Mouse (Mus musculus) ES-E14 (cell line): ENCODE measurements at regions not wholly inside any gene's neighbourhood (a gene's known extent, or its start where the extent isn't known, plus 50 kb on each side); places are given as distances from the start of the nearest gene placed in this dataset.

Experiments used
- DNase-seq: peaks from one replicate; pipeline ENCODE4 v3.0.0-alpha.2; 2013; ENCODE audit warnings: low read depth, low spot score
- H3K27ac ChIP-seq: 2 replicates; pipeline ENCODE4 v1.5.1; 2012; ENCODE audit warnings: low read depth, mild to moderate bottlenecking, low read length, moderate library complexity, mixed read lengths; ENCODE audit not compliant: poor library complexity, insufficient read depth, severe bottlenecking
- H3K36me3 ChIP-seq: 2 replicates; pipeline ENCODE4 v1.6.1; 2012; ENCODE audit warnings: mild to moderate bottlenecking, low read length, moderate library complexity, mixed read lengths; ENCODE audit not compliant: control insufficient read depth, poor library complexity, insufficient read depth, severe bottlenecking
- H3K4me1 ChIP-seq, 2 experiments: fragments of 150-350 bp in 1 of 2; sonication (generic) in 1 of 2; 2 replicates each; pipeline ENCODE4 v1.6.1; 2012; ENCODE audit warnings: low read length in 2 of 2, mild to moderate bottlenecking in 1 of 2, mixed read lengths in 1 of 2; ENCODE audit not compliant: control insufficient read depth in 2 of 2, insufficient read depth in 2 of 2, poor library complexity in 1 of 2
- H3K4me3 ChIP-seq, 2 experiments: fragments of 150-350 bp in 1 of 2; sonication (generic) in 1 of 2; 2 replicates each; pipeline ENCODE4 v1.5.1; 2012; ENCODE audit warnings: low read length in 2 of 2, low read depth in 1 of 2, mild to moderate bottlenecking in 1 of 2, mixed read lengths in 1 of 2; ENCODE audit not compliant: insufficient read depth in 1 of 2, poor library complexity in 1 of 2, severe bottlenecking in 1 of 2
- H3K9ac ChIP-seq: 2 replicates; pipeline ENCODE4 v1.6.1; 2012; ENCODE audit warnings: low read depth, mild to moderate bottlenecking, low read length, mixed read lengths; ENCODE audit not compliant: poor library complexity, insufficient read depth, severe bottlenecking
- H3K9me3 ChIP-seq: fragments of 150-350 bp; sonication (generic); 2 replicates; pipeline ENCODE4 v1.6.1; 2012; ENCODE audit warnings: low read depth, mild to moderate bottlenecking, low read length; ENCODE audit not compliant: control insufficient read depth, insufficient read depth
- CHD2 ChIP-seq: IDR thresholded peaks from 2 replicates; pipeline ENCODE4 v1.6.1; 2014; ENCODE audit warnings: mild to moderate bottlenecking, low read depth, low read length, inconsistent platforms
- HCFC1 ChIP-seq: IDR thresholded peaks from 2 replicates; pipeline ENCODE4 v1.6.1; 2012; ENCODE audit warnings: low read length, inconsistent platforms, borderline replicate concordance; ENCODE audit not compliant: insufficient read depth
- MAFK ChIP-seq: IDR thresholded peaks from 2 replicates; pipeline ENCODE4 v1.6.1; 2014; ENCODE audit warnings: mild to moderate bottlenecking, low read depth, low read length, inconsistent platforms; ENCODE audit not compliant: insufficient read depth
- ZC3H11A ChIP-seq: IDR thresholded peaks from 2 replicates; pipeline ENCODE4 v1.6.1; 2012; ENCODE audit warnings: low read depth, mild to moderate bottlenecking, inconsistent platforms, low read length, borderline replicate concordance
- ZNF384 ChIP-seq: IDR thresholded peaks from 2 replicates; pipeline ENCODE4 v1.6.1; 2012; ENCODE audit warnings: low read depth, low read length, inconsistent platforms
- in situ Hi-C, 2 experiments: fragments of 600-800 bp; cut with MboI; formaldehyde crosslinking; loops; one replicate each; pipeline ENCODE4 v1.15.1; 2025; ENCODE audit warnings: low sequenced_read_pairs in 2 of 2, inconsistent platforms in 1 of 2; ENCODE audit not compliant: unreplicated experiment in 2 of 2

DNA sequence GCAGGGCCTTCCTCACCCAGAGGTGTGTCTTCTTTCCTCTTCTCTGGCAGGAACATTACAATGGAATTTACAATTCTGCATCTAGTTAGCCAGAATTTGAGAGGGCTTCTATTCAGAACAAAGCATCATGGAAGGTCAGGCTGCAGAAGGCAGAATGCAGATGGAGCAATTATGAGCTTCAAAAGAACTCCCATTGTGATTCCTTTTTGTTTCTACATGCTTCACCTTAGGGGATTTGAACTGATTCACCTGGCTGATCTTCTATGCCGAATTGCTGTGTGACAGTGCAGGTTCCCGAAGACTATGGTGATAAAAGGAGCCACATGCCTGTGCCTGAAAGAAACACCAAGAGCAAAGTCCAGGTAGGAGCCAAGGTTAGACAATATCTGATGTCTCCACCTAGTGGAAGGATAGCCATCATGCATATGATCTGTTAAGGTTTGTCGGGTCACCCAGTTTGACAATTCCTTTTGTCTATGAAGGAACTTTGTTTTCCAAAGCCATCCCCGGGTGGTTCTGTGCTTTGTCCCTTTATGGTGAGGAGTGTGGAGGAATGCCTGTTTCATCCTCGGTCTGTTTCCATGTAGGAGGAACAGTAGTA lies 236.1 kb upstream of the Tmem185a start:
- Histone ChIP-seq H3K4me1 (no peaks in the 10 kb centered on the region), H3K27ac (no peak overlapping the region; the same call in 1 of the 2 replicates), H3K4me3 (no peak overlapping the region), H3K9ac (no peak overlapping the region), H3K36me3 (no peaks in the 10 kb centered on the region), H3K9me3 (no peaks in the 10 kb centered on the region)
- DNase-seq: peak; percentile 29
- in situ Hi-C loops: no loop called here
- no peak for TF ChIP-seq MAFK
- TF ChIP-seq CHD2: no peak
- TF ChIP-seq ZC3H11A: no peak
- no peak for TF ChIP-seq ZNF384
- no peak for TF ChIP-seq HCFC1

DNA sequence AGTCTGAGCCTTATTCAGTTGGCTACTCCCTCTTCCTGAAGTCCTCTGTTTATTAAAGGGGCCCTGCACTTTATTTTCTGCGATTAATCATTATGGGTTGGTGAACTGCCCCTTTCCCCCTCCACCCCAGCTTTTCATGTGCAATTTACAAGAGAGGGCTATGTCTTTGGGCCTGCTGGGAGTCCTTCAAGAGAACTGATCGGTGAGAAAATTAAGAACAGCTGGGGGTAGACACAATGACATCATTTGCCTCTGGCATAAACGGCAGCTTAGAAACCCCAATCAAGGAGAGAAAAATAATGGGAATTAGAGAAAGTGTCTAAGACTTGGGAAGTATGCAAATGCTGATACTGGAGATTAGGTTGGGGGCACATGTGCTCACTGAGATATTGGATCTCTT lies 205.2 kb upstream of the Tmem185a start:
- H3K36me3 ChIP-seq: no peaks in the 10 kb centered on the region
- TF ChIP-seq ZC3H11A (no peak), HCFC1 (no peak), MAFK (no peak), CHD2 (no peak), ZNF384 (no peak)
- no peak overlapping the region for H3K9ac ChIP-seq
- no peak overlapping the region for H3K4me3 ChIP-seq
- H3K27ac ChIP-seq: no peak overlapping the region
- DNase-seq: no peak
- in situ Hi-C loops: no loop called here
- no peaks in the 10 kb centered on the region for H3K4me1 ChIP-seq
- no peaks in the 10 kb centered on the region for H3K9me3 ChIP-seq

DNA sequence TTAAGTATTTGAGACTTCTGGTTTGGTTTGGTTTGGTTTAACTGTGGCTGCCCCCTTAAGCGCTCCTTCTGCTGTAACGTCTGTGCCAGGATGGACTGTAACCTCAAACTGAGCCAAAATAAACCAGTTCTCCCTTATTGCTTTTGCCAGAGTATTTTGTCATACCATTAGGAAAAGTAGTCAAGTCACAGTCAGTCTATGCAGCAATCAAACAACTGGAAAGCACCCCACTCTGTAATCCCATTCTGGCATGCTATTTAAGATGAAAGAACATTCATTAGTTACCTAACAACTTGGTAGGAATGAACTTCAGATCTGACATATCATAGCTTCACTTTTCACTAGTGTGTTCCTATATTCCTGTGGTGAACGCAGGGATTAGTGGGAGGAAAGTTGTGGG lies 190.1 kb upstream of the Tmem185a start:
- no peak for DNase-seq
- H3K4me3 ChIP-seq: no peak overlapping the region
- in situ Hi-C loops: no loop called here

More for the DNA sequence above, 190.1 kb upstream of the Tmem185a start:
- H3K27ac ChIP-seq: no peak overlapping the region
- no peak for TF ChIP-seq ZC3H11A
- TF ChIP-seq HCFC1: no peak
- H3K36me3 ChIP-seq: no peaks in the 10 kb centered on the region
- no peaks in the 10 kb centered on the region for H3K4me1 ChIP-seq
- no peaks in the 10 kb centered on the region for H3K9me3 ChIP-seq
- H3K9ac ChIP-seq: no peak overlapping the region
